Mouse (Mus musculus) liver, embryonic 15.5 days (tissue): ENCODE measurements around the gene Arid5b. TPM values are rescaled to one million over a fixed set of nuclear protein-coding genes. Genes with fewer than 3 reads are reported as not detected.
A peak's percentile ranks its signal among the peaks of the same experiment; 100 is the strongest.
"Not testable (repeated sequence)": the region's sequence is repeated elsewhere in the genome, so short reads cannot be mapped to it uniquely, and the experiment has no call there.

Experiments
- ATAC-seq: fragments of 200-750 bp; cut with Nextera tagmentation; 2 replicates; pipeline ENCODE4 v1.8.0; 2017; ENCODE audit warnings: moderate number of reproducible peaks, mild to moderate bottlenecking, moderate library complexity; ENCODE audit not compliant: insufficient read depth
- H3K27ac ChIP-seq: fragments of 300-500 bp; sonication (generic); replicated peaks from 2 replicates; pipeline ENCODE4 v1.5.1; 2015; ENCODE audit warnings: mild to moderate bottlenecking, inconsistent platforms
- H3K27me3 ChIP-seq: fragments of 300-500 bp; sonication (generic); 2 replicates; pipeline ENCODE4 v1.6.1; 2015; ENCODE audit warnings: mild to moderate bottlenecking, inconsistent platforms
- H3K36me3 ChIP-seq: fragments of 300-500 bp; sonication (generic); replicated peaks from 2 replicates; pipeline ENCODE4 v1.6.1; 2015; ENCODE audit warnings: moderate library complexity, mild to moderate bottlenecking, inconsistent platforms
- H3K4me1 ChIP-seq: fragments of 300-500 bp; sonication (generic); replicated peaks from 2 replicates; pipeline ENCODE4 v1.6.1; 2015; ENCODE audit warnings: inconsistent platforms
- H3K4me2 ChIP-seq: fragments of 300-500 bp; sonication (generic); 2 replicates; pipeline ENCODE4 v1.6.1; 2015; ENCODE audit warnings: moderate library complexity, mild to moderate bottlenecking, inconsistent platforms
- H3K4me3 ChIP-seq: fragments of 300-500 bp; sonication (generic); replicated peaks from 2 replicates; pipeline ENCODE4 v1.5.1; 2015; ENCODE audit warnings: mild to moderate bottlenecking, inconsistent platforms
- H3K9ac ChIP-seq: fragments of 300-500 bp; sonication (generic); 2 replicates; pipeline ENCODE4 v1.6.1; 2015; ENCODE audit warnings: moderate library complexity, mild to moderate bottlenecking, inconsistent platforms
- H3K9me3 ChIP-seq: fragments of 300-500 bp; sonication (generic); replicated peaks from 2 replicates; pipeline ENCODE4 v1.6.1; 2016; ENCODE audit warnings: inconsistent platforms
- WGBS: fragments of 180-500 bp; shearing (Covaris S2); methylation state at CpG from one replicate; pipeline ENCODE4 v1.1.7; 2015; ENCODE audit warnings: mixed read lengths; ENCODE audit not compliant: insufficient replicate concordance; 5-methylcytosine and 5-hydroxymethylcytosine counted together
- polyA plus RNA-seq: library from polyadenylated mRNA; unstranded; fragments of >200 nt; fragmentation: Nextera tagmentation; extraction: Ambion mirVana; gene quantifications from 2 replicates; pipeline ENCODE4 v1.2.1, GENCODE M21; 2015

The Arid5b gene
- polyA plus RNA-seq, 1 experiment from 2014 or later, result 5.8 TPM

DNA sequence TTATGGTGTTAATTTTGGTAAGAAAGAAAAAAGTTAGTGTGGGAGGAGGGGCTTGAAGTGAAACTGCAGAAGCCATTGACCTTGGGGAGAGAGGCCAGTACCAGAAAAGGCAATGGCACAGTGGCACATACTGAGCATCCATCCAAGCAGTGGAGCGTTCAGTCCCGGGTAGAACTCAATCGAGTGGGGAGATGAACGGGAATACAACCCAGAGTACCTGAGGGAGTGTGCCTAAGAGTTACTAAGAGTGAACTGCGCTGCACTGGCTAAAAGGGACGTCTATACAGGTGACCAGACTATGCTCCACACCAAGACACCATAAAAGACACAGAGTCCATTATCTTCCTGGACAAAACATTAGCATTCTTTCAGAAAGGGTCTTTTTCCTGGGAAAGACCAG is 170.8 kb downstream of the Arid5b start:
- no peaks in the 10 kb centered on the region for H3K27me3 ChIP-seq
- H3K4me2 ChIP-seq, result no peak overlapping the region
- 0 out of 2 replicates have a peak, but pooled peaks cover 14% of the 10 kb centered on the region for H3K36me3 ChIP-seq
- no peak overlapping the region for H3K27ac ChIP-seq
- WGBS, result 69% methylated on average over 6 of the region's 6 CpGs
- H3K9me3 ChIP-seq, result no peaks in the 10 kb centered on the region
- H3K9ac ChIP-seq, result no peak overlapping the region
- ATAC-seq, result no peak
- peaks cover 12% of the 10 kb centered on the region; the same call in 1 of the 2 replicates for H3K4me1 ChIP-seq
- H3K4me3 ChIP-seq, result no peak overlapping the region

DNA sequence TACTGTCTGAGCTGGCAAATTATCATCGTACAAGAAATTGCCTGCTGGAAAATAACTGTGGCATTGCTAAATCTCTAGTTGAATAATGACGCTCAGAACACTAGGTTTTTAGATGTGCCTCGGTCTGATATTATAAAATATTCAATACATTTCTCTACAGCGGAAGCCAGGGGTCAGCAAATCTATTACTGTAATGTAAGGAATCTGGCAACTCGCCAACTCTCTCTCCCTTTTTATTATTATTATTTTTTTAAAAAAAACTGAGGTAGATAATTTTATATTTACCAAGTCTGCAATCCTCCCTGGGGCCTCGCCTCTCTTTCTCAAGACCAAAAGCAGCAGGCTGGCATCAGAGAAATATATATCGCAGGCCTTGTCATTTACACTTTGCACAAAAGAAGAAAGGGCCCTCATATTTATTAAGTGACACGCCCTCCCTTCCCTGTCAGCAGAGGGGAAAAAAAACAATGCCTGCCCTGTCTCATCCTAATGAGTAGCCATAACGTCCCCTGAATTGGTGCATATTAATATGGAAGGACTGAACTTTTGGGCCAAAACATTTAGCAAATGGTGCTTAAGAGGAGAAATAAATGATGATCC is 172.1 kb downstream of the Arid5b start:
- WGBS, result 59% methylated on average over 9 of the region's 9 CpGs
- H3K4me1 ChIP-seq, result peaks cover 12% of the 10 kb centered on the region; the same call in 1 of the 2 replicates
- ATAC-seq, result no peak
- no peak overlapping the region for H3K27ac ChIP-seq
- H3K36me3 ChIP-seq, result 0 out of 2 replicates have a peak, but pooled peaks cover 14% of the 10 kb centered on the region
- H3K4me2 ChIP-seq, result no peak overlapping the region
- H3K27me3 ChIP-seq, result no peaks in the 10 kb centered on the region
- H3K9me3 ChIP-seq, result no peaks in the 10 kb centered on the region
- H3K9ac ChIP-seq, result no peak overlapping the region
- no peak overlapping the region for H3K4me3 ChIP-seq

- Histone ChIP-seq H3K4me1 (peaks cover 12% of the 10 kb centered on the region; the same call in 1 of the 2 replicates), H3K4me3 (no peak overlapping the region), H3K27me3 (no peaks in the 10 kb centered on the region), H3K9ac (no peak overlapping the region), H3K27ac (peak overlapping the region; percentile 51), H3K9me3 (no peaks in the 10 kb centered on the region), H3K36me3 (0 out of 2 replicates have a peak, but pooled peaks cover 19% of the 10 kb centered on the region), H3K4me2 (peak overlapping the region; percentile 6; the same call in 1 of the 2 replicates)
- ATAC-seq, result no peak
- WGBS, result 38% methylated on average over 14 of the region's 14 CpGs
These were observed 173.4 kb downstream of the Arid5b start for GRCm38 (mm10) chr10:68104881-68105781.

DNA sequence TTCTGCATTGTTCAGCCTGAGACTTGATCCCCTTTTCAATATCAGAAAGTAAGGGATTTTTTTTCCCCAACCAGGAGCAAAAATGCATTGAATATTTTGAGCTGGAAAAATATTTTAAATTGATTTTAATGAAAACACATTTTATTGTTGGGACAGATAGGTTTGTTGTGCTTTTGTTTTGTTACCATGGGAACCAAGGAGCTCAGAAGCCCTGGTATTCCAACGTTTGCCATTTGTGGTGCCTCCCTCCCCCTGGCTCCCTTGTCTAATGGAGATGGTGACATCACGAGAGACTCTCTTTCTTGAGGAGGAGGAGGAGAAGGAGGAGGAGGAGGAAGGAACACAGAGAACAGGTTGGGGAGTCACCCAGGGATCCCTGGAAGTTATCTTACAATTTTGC is 174.1 kb downstream of the Arid5b start:
- H3K4me1 ChIP-seq, result peaks cover 12% of the 10 kb centered on the region; the same call in 1 of the 2 replicates
- no peak for ATAC-seq
- 24% methylated on average over 2 of the region's 2 CpGs for WGBS
- H3K27ac ChIP-seq, result peak overlapping the region; percentile 51; the same call in 1 of the 2 replicates
- H3K27me3 ChIP-seq, result no peaks in the 10 kb centered on the region
- 0 out of 2 replicates have a peak, but pooled peaks cover 22% of the 10 kb centered on the region for H3K36me3 ChIP-seq
- no peak overlapping the region for H3K4me2 ChIP-seq
- no peaks in the 10 kb centered on the region for H3K9me3 ChIP-seq
- no peak overlapping the region for H3K9ac ChIP-seq
- H3K4me3 ChIP-seq, result no peak overlapping the region

GRCm38 (mm10) chr10:68103988-68104387 is 174.6 kb downstream of the Arid5b start:
- ATAC-seq, result no peak
- Histone ChIP-seq H3K9me3 (no peaks in the 10 kb centered on the region), H3K4me3 (no peak overlapping the region), H3K27ac (no peak overlapping the region), H3K9ac (no peak overlapping the region), H3K4me2 (no peak overlapping the region), H3K27me3 (no peaks in the 10 kb centered on the region), H3K4me1 (peaks cover 12% of the 10 kb centered on the region; the same call in 1 of the 2 replicates), H3K36me3 (0 out of 2 replicates have a peak, but pooled peaks cover 20% of the 10 kb centered on the region)
- 58% methylated on average over 5 of the region's 5 CpGs for WGBS

DNA sequence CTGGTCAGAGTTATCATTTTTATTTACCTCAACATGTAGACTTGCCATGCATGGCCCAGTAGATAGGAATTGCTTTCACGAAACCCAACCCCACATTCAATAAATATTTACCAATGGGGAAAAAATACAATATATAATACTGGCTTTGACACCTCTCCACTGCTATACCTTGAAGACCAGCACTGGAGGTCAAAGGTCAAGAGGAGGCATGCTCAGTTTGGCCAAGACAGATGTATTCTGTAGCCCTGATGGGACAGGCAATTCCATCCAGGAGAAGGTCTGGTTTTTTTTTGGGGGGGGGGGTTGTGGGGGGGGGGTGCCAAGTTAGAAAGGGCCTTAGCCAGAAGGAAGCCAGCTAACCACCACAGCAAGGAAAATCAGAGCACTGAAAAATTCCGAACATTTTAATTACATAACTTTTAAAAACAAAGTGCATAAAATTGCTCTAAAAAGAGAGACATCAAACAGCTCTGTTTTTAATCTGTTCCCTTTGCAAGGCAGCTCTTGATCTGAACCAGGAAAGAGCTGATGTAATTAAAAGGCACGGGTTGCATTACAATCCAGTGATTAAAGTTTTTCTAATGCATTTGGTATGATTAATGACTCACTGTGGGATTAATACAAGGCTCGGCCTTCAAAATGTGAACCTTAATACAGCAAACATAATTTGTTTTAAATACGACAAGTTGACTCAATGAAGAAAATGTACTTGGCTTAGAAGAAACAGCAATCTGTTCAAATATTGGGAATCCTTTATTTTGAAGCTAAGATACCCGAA is 175.3 kb downstream of the Arid5b start:
- H3K36me3 ChIP-seq, result peaks cover 19% of the 10 kb centered on the region; the same call in 1 of the 2 replicates
- no peak overlapping the region for H3K4me2 ChIP-seq
- no peak overlapping the region for H3K9ac ChIP-seq
- no peaks in the 10 kb centered on the region for H3K9me3 ChIP-seq
- no peaks in the 10 kb centered on the region for H3K27me3 ChIP-seq
- H3K4me1 ChIP-seq, result peaks cover 12% of the 10 kb centered on the region; the same call in 1 of the 2 replicates
- WGBS, result 66% methylated on average over 6 of the region's 6 CpGs
- ATAC-seq, result no peak
- H3K27ac ChIP-seq, result no peak overlapping the region
- H3K4me3 ChIP-seq, result no peak overlapping the region

GRCm38 (mm10) chr10:68102566-68102965 is 176.0 kb downstream of the Arid5b start:
- H3K9me3 ChIP-seq, result no peaks in the 10 kb centered on the region
- peaks cover 22% of the 10 kb centered on the region for H3K36me3 ChIP-seq
- WGBS, result 75% methylated on average over 6 of the region's 6 CpGs
- no peaks in the 10 kb centered on the region for H3K27me3 ChIP-seq
- no peak overlapping the region for H3K4me3 ChIP-seq
- peaks cover 12% of the 10 kb centered on the region; the same call in 1 of the 2 replicates for H3K4me1 ChIP-seq
- no peak for ATAC-seq
- no peak overlapping the region for H3K4me2 ChIP-seq
- no peak overlapping the region for H3K9ac ChIP-seq
- no peak overlapping the region for H3K27ac ChIP-seq

- WGBS, result 62% methylated on average over 4 of the region's 4 CpGs
- no peak overlapping the region for H3K4me2 ChIP-seq
- H3K4me3 ChIP-seq, result no peak overlapping the region
- no peak overlapping the region for H3K9ac ChIP-seq
- H3K27me3 ChIP-seq, result no peaks in the 10 kb centered on the region
- no peak for ATAC-seq
- no peaks in the 10 kb centered on the region for H3K9me3 ChIP-seq
- peaks cover 30% of the 10 kb centered on the region for H3K36me3 ChIP-seq
- H3K4me1 ChIP-seq, result peaks cover 12% of the 10 kb centered on the region; the same call in 1 of the 2 replicates
- H3K27ac ChIP-seq, result no peak overlapping the region
These were observed 177.3 kb downstream of the Arid5b start for GRCm38 (mm10) chr10:68101251-68101650.

DNA sequence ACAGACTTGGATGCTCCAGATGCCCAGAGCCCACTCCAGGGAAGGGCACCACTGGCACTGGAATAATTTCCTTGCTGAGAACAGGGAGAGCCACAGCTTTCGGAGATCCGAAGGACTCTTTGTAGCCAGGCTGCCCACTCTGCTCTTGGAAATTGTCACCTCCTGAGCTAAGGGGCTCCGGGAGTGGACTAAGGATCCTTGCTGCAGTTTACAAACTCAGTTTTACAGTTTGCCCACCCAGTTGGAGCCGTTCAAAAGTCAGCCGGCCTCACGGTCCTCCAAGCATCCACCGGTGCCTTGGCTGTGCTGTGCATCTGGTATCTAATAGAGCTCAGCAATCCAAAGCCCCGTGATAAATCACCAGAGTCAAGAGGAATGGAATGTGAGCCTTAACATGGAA is 178.0 kb downstream of the Arid5b start:
- Histone ChIP-seq H3K9ac (no peak overlapping the region), H3K4me3 (no peak overlapping the region), H3K27me3 (no peaks in the 10 kb centered on the region), H3K4me1 (peaks cover 11% of the 10 kb centered on the region; the same call in 1 of the 2 replicates), H3K36me3 (peaks cover 31% of the 10 kb centered on the region), H3K9me3 (no peaks in the 10 kb centered on the region), H3K27ac (no peak overlapping the region), H3K4me2 (no peak overlapping the region)
- 72% methylated on average over 8 of the region's 8 CpGs for WGBS
- ATAC-seq, result no peak

DNA sequence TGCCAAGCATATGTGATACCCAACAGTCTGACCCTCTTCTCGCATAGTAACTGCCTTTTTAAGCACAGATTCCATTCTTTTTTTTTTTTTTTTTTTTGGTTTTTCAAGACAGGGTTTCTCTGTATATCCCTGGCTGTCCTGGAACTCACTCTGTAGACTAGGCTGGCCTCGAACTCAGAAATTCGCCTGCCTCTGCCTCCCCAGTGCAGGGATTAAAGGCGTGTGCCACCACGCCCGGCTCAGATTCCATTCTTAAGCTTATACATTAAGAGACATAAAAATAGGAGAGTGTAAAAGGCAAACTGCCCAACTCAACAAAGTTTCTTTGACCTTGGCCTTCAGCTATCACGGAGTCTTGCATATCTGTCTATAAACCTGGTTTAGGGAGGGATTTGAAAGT is 178.7 kb downstream of the Arid5b start:
- not testable (repeated sequence) for H3K27ac ChIP-seq, ATAC-seq, H3K4me2 ChIP-seq, H3K9ac ChIP-seq, H3K9me3 ChIP-seq, H3K27me3 ChIP-seq, H3K4me1 ChIP-seq, H3K4me3 ChIP-seq
- 74% methylated on average over 7 of the region's 7 CpGs for WGBS
- H3K36me3 ChIP-seq, result peaks cover 31% of the 10 kb centered on the region
